Mouse (Mus musculus): ENCODE measurements at regions not wholly inside any gene's neighbourhood (a gene's known extent, or its start where the extent isn't known, plus 50 kb on each side); places are given as distances from the start of the nearest gene placed in this dataset.

DNA sequence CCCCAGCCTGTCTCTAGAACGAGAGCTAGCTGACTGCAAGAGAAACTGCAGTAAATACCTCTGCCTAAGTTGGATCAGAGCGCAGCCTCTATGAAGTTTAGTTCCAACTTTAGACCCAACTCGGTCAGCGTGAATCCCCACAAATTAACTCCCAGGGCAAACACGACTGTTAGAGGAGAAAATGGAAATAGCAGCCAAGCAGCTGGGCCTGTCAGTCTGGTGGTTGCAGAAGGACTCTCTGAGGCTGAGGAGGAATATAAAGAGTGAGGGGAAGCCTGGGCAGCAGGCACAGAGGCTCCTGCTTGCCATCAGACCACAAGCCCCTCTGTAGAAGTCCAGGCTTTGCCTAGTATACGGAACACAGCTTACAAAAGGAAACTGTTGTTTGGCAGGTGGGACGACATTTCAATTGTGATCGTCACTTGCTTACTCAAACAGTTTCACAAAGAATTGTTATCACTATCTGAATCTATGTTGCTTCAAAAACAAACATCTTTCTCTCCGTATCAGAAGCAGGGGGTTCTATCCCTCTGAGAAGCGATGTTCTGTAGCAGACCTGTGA lies 135.0 kb downstream of the Lmo4 start:
- DNase-seq: no peak

DNA sequence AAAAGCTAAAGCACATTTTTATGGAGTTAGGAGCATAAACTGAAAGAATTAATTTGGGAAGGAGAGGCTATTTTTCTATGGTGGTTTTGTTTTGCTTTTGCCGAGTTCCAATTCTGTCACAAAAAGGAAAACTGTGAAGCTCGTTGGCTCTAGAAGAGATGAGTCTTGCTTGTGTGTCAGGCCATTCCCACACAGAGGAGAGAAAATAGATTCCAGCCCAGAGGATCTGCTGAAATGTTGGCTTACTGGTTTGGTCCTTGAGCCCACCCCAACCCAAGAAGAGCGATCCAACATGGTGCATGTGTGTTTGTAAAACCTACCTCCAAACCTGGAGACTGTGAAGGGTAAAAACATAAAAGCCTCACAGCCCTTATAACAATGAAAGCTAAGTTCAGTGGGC lies 138.0 kb downstream of the Lmo4 start:
- no peak for DNase-seq

DNA sequence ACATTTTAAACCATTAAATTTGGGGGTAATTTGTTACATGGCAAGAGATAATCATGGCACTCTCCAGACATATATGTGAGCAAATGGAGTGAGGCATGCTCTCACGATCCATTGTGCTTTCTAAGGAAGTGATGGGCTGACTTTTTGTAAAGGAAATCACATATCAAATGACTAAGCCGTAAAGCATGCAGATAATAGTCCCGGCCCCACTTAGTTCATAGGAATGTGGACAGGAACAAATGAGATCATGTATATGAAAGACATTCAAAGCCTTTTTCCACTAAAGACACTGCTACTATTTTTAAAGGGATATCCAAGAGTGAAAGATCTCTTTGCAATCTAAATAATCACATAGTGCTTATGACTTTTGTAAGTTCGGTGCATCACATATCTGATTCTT lies 146.9 kb downstream of the Lmo4 start:
- DNase-seq: no peak

DNA sequence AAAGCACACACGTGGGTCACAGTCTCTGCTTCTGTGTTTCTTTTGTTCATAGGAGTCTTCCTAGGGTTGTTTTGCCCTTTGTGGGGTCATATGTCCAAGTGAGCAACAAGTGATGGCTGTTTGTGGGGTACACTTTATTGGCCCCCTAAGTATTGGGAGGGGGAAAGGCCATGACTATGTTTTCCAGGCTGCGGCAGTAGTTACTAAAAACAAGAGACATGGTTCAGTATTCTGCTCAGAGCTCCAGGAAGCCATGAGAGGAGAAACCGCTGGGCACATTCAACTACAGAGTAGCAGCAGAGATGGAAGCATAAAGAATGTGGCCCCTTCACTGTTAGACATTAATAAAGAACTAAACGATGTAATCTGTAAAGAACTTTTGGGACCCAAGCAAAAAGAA lies 154.7 kb downstream of the Lmo4 start:
- no peak for DNase-seq

DNA sequence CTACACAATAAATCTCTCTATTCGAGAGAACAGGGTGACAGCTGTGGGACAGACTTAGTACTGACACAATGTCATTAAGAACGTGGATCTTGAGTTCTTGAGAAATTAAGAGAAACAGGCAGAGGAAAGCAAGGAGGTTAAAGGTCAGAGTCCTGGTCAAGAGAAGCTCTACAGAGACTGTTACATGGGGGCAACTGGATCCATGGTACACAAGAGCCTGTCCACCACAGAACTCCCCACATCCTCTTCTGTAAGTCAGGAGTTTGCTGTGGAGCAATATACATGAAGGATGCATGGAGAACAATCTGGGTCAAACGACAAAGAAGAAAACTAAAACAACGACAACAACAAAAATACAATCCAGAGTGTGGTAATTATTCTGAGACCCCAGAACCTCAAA lies 155.8 kb downstream of the Lmo4 start:
- no peak for DNase-seq

DNA sequence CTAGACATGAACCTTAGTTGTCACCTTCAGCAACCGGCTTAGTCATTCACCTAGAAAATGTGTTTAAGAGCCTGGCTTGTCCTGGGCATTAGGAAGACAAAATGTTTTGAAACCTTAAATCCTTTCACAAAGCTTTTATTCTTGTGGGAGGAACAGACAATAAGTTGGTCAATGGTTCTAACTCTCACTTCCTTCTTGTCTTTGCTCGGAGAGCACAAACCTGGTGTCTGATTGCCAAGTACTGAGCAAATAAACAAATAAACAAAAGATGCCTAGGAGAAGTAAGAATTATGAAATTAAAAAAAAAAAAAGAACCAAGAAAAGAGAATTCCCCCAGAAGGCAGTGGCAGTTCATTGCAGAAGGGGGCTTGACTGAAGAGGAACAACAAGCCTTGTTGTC lies 160.7 kb downstream of the Lmo4 start:
- DNase-seq: no peak

DNA sequence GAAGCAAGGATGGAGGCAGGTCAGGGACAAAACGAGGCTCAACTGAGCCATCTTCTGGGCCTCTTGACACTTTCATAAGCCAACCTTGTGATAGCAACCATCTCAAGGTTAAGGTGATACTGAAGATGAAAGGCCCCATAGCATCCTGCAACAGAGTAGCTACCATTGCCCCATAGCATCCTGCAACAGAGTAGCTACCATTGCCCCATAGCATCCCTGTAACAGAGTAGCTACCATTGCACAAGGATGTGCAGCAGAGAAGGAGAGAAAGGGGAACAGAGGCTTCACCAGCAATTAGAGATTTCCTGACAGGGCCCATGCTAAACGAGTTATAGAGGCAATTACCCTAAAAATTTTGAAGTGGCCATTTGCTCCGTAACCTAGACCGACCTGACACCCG lies 163.2 kb downstream of the Lmo4 start:
- no peak for DNase-seq

DNA sequence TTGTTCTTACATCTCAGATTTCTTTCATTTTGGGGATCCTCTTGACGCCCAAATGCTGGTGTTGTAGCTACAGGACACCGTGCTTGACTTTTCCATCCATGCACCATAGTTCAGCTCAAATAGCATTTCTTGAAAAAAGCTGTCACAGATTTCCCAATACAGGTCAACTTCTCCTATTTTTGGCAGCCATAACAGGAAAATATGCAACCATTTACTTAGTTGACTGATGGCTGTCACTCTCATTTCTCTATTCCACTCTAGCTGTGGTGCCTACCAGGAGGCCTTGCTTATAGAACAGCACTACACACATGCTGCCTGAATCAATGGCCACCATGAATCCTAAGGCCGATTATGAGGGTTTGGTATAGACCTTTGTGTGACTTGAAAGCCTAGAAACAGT lies 165.5 kb downstream of the Lmo4 start:
- DNase-seq: no peak

DNA sequence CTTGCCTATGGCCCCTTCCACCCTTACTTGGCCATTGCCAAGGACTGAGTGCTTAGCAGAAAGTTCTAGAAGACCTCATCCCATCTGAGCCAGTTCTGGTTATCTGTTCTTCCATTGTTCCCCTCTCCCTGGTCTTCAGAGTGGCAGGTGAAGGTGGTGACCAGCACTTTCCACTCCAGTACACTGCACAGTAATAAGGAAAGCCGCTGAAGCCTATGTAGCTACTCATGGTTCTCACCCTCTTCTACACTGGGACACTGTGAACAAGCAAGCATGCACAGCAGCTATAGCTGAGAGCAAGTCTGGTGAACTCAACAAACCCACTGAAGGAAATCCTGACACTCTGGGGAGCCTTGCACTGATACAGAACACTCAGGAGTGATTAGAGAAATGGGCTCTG lies 175.4 kb downstream of the Lmo4 start:
- no peak for DNase-seq

DNA sequence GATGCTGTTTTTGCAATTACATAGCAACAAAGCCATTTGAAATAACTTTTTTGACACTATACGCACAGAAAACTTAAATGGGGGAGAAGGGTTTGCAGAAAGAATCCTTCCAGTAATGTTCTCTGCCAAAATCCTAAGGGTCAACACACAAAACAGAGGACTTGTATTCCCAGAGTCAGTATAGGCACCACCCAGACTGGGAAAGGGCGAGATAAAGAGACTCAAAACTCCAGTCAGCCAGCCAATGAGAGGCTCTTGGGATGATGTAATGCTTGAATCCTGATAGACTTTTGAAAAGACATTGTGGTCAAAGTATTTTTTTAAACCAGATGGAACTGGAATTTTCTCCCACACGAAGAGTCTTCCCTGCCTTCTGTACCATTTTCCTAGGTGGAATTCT lies 175.9 kb downstream of the Lmo4 start:
- no peak for DNase-seq

DNA sequence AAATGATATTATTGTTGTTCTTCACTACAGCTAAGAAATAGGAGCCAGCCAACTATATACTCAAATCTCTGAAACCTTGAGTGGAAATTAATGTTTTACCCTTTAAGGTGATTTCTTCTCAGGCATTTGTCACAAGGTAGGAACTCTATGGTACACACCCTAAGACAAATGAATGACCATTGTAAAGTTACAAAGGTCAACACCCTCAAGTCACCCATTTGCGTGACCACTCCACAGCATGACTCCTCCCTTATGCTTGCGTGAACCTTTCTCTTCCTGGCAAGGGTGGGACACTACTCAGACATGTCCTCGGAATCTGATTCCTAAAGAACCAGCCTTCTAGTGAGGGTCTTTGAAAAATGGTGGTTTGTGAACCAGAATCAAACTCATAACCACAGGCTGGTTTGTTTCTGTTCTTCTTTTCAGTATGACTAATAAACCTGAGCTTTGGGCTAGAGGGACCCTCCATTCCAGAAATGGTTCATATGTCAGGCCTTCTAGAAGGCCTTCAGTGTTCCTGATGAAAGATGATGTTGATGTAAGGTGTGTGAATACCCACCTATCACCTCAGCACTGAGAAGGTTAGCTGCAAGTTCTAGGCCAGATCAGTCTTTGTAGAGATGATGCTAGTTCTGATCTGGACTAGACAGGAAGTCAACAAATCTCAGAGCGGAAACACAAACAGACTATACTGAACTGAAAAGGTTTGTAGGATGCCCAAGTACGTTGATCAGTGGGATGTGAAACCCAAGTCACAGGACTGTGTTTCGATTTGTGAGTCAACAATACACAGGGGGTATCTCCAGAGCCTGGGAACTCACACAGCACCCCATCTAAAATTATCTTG lies 177.7 kb downstream of the Lmo4 start:
- DNase-seq: no peak

DNA sequence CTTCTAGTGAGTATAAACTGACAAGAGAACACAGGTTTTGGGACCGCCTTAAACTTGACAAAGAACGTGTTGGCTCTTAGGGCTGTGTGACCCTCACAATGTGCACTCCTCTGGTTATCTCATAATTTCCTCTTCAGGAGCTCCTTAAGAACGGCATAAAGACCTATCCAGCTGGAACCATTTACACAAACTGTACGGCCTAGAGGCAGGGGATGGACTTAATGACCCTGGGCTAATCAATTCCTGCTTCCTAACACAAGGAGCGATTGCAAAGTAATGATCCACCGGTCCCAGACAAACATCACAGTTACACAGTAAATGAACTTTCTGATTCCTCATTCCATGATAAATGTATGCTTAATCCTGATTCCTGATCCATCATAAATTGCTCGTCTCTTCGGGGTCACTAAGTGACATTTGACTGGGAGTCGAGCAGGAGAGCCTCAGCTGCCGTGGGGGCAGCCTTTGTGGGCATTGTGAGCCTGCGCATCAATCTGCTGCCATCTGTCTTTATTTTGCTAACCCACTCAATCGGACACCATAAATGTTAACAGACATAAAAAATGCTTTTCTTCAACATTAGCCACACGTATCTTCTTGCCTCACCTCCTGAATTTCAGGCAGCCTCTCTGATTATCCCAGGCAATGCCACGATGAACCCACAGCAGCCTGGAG lies 179.4 kb downstream of the Lmo4 start:
- no peak for DNase-seq

DNA sequence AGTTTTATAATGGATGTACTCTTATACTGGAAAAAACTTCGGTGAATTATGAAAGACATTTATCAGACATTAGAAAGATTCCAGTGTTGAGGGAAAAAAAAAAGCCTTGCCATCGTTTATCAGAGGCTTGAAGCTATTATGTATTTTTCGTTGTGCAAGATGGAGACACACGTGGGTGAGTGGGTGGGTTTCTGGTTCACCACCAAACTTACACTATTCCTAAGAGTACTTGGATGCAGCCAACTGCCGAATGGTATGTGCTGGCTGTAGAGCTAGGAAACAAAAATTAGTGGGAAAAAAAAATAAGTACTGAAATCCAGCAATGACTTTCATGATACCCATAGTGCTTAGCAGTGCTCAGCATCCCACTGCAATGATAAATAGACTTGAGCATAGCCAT lies 180.8 kb downstream of the Lmo4 start:
- DNase-seq: no peak

DNA sequence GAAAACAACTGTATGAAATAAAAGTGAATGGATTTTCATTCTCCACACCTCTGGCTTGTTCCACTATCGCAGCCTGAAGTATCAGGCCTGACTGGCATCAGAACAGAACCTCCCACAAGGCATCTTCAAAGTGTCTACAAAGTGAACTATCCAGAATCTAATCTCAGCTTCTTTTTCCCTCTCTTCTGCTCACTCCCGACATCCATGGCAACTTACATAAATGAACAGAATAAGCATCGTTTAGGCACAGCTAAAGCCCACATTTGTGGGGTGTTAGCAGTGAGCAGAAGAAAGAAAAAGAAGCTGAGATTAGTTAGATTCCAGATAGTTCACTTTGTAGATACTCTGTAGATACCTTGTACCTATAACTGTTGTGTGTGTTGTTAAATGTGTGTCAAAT lies 182.0 kb downstream of the Lmo4 start:
- DNase-seq: no peak

DNA sequence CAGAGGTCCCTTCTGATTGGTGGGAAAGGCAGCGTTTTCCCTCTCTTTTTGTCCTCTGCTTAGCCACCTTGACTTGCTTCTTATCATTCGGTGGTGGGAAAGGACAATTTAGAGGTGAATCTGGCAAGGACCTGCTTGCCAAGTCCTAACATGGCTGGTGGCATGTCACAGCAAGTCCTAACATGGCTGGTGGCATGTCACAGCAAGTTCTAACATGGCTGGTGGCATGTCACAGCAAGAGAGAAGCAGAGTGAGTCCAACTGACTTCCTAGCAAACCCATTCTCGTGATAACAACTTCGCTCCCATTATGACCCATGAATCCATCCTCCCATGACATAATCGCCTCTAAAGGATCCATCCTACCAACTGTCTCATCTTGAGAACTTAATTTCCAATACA lies 183.1 kb downstream of the Lmo4 start:
- no peak for DNase-seq

DNA sequence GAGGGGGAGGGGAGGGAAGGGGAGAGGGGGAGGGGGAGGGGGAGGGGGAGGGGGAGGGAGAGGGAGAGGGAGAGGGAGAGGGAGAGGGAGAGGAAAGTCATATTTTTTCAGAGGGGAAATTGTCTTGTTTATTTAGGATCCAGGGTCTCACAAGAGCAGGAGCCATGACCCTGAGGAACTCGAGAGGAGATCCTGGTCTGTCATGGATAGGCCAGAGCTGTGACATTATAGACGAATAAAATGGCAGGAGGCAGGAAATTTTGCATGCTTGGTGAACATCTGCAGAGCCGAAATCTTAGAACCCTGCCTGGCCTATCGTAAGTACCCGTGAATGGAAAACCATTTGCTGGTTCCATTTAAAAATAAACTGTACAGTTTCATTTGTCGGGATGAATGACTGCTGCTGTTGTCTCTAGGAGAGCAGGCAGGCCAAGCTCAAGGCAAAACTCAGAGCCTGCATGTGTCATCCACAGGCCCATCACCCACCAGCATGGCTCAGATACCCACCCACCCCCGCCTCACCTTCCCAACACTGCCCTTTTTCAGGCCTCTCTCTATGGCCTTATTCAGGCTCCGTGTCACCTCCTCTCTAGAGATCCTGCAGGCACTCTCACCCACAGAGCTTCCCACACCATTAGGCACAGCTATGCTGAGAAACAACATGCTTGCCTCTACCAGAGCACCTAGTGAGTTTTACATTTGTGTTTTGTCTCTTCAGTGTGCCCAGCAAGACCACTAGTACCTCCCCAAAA lies 184.7 kb downstream of the Lmo4 start:
- DNase-seq: no peak

DNA sequence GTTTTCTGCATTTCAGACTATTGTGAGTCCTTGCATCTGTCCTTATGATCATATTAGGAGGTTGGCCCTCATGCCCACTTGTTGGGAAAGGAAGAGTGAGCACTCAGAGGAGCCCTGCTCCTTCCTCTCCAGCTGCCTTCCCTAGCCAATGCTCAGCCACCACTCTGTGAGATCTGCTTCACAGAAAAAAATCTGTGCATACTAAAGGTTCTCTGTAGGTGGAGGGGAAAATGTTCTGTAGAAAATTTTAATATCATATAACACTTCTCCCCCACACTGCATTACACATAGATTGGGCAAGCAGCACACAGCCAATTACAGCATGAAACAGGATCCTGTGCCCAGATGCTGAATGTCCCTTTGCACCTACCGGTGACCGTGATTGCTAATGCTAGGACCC lies 185.7 kb downstream of the Lmo4 start:
- DNase-seq: no peak

DNA sequence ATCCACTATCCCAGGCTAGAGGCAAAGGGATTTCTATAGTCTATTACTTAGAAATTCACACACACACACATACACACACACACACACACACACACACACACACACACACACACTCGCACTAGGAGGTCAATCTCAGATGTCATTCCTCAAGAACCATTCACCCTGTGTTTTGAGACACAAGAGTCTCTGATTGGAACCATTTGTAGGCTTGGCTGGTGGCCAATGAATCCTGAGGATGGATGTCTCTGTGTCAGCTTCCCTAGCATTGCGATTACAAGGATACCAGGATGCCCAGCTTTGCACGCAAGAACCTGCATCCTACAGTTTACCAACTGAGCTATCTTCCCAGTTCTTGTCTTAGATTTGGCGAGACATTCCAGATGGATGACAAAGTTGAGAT lies 186.5 kb downstream of the Lmo4 start:
- DNase-seq: no peak

DNA sequence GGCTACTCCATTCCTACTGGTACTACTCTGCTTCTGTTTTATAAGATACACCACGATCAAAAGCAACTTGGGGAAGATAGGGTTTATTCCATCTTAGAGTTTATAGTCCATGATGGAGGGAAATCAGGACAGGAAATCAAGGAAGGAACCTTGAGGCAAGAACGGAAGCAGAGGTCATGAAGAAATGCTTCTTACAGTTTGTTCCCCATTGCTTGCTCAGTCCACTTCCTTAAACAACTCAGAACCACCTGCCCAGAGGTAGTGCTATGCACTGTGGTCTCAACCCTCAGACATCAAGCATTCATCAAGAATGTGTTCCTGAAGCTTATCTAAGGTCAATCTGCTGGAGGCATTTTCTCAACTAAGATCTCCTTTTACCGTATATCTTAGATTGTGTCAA lies 189.8 kb downstream of the Lmo4 start:
- DNase-seq: no peak

DNA sequence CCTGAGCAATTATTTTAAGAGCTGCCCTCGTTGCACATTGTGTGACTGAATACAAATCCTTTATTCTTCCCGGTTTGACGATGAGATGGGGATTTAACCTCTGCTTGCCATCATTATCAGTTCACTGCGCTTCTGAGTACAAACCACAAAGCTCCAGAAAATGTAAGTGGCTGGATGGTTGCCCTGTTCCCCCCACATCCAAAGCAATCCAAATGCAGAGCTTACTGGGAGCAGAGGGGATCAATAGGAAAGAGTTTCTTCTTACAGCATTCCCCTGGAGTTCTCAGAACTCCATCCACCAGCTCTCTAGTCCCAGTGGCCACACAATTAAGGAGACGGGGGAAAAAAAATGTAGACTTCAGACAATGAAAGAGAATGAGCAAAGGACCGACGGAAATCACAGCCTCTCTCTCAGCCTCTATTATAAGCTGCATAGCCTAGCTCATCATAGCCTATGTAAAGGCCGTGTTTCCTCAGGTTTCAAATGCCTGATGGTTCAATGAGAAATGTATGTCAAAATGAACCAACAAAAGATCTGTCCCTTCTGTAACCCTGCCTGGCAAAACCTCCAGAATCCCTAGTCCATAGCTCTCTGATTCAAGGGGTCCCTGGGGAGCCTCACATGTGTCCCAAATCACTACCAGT lies 191.4 kb downstream of the Lmo4 start:
- DNase-seq: no peak

DNA sequence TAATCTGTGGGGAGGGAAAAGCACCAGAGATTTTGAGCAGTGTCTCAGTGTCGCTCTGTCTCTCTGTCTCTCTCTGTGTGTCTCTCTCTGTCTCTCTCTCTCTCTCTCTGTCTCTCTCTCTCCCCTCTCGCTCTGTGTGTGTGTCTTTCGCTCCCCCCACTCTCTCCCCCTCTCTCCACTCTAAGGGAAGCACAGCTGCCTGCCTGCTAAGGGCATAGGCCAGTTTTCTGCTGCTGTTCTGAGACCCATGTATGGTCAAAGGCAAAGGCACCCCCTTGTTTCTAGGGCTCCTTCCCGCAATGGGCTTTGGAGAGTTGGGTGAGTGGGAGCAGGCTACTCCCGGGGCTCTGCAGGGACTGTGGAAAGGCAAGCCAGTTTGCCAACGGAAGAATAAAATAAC lies 192.2 kb downstream of the Lmo4 start:
- no peak for DNase-seq

DNA sequence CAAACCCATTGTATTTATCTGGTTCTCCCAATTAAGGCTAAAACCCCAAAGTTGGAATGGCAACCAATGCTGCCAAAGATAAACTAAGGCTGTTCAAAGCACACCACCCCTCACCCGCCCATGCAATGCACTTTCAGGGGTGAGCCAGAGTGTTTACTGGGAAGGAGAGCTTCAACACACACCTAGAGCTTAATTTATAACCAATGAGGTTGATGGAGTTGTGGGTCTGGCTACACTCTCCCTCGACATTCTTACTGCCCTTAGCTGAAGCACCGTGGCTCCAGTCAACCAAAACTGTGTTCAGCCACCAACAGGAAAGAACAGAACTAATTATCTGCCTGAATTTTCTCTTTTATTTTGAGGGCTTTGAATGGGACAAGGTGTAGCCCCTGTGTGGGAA lies 192.8 kb downstream of the Lmo4 start:
- DNase-seq: no peak

DNA sequence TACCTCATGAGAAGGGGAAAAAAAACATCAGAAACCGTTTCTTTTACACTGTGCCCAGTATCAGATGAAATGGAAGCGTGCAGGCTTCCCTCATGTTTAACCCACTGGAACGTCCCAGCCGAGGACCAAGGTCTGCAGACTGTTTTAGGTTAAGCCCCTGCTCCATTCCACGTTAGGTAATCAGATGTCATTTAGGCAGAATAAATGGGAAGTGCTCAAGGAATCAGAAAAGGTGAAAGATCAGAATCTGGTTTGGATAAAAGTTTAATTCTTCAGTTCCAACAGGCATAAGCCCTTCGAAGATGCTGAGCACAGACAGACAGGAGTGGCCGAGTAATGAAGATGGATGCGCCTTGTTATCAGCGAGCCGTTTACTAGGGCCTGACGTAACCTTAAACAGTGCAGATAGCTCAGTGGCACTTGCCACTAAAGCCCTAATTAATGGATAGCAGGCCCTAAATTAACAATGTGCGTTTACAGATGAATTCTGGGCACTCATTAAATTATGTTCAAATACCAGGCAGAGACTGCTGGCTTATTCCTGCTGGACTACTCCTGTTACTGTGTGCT lies 193.5 kb downstream of the Lmo4 start:
- no peak for DNase-seq
